Mouse (Mus musculus) left cerebral cortex, postnatal 25 days (tissue): Measurements from ENCODE around the gene Rex1bd. TPM values are rescaled to one million over a fixed set of nuclear protein-coding genes. Genes with fewer than 3 reads are reported as not detected.

Source experiments
- DNase-seq, 2 experiments: peaks; one replicate each; pipeline ENCODE4 v3.0.0; 2022; ENCODE audit warnings: low spot score in 2 of 2, mixed read lengths in 1 of 2
- intact Hi-C: fragments of 180-260 bp; cut with DNase I; formaldehyde crosslinking; loops from one replicate; pipeline ENCODE4 v1.15.1; 2025
- total RNA-seq, 2 experiments: library from RNA; stranded (reverse); gene quantifications; 2 replicates each; pipeline ENCODE4 v1.2.3; 2021

Gene Rex1bd
- total RNA-seq, 2 experiments from 2014 or later, result 104 TPM

DNA sequence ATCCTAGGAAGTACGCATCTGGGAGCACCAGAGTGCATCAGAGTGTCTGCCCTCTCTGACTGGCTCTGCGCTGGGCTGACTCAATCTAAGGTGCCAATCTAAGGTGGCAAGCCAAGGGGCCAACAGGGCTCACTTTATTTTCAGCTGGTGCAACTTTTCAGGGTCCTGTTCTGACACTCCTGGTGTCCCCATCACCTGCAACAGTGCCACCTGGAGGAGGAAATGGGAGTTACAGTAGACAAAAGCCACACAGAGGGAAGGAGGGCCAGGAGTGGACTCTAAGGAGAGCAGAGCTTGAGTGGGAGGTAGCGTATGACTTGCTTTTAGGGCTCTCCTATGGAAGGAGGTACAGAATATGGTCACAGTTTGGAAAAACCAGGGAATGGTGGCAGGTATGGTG lies 1.7 kb downstream of the Rex1bd start:
- intact Hi-C loops, result loop anchor here (5.0 kb wide), 1 partner anchor 153 kb away; the partner anchor contains the start of gene Upf1
- DNase-seq, result peak; percentile 77 to 87

DNA sequence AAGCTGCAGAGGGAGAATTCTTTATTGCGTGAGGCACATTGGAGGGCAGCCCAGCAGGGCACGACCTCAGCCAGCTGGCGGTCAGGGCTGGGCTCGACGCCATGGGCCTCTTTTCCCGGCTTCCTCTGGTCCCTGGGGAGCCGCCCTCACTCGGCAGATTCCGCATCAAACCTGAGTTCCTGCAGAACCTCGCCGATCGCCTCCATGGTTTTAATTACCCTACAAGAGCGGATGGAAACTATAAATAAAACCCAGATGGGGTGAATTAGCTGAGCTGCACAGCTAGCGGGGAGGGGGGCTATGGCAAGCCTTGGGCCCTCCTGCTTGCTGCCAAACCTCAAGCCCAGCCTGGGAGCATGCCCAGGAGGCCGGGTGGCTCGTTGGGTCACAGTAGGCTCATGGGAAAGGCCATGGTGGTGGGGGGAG lies 2.2 kb downstream of the Rex1bd start:
- DNase-seq, result peak; percentile 47
- intact Hi-C loops, result no loop called here

DNA sequence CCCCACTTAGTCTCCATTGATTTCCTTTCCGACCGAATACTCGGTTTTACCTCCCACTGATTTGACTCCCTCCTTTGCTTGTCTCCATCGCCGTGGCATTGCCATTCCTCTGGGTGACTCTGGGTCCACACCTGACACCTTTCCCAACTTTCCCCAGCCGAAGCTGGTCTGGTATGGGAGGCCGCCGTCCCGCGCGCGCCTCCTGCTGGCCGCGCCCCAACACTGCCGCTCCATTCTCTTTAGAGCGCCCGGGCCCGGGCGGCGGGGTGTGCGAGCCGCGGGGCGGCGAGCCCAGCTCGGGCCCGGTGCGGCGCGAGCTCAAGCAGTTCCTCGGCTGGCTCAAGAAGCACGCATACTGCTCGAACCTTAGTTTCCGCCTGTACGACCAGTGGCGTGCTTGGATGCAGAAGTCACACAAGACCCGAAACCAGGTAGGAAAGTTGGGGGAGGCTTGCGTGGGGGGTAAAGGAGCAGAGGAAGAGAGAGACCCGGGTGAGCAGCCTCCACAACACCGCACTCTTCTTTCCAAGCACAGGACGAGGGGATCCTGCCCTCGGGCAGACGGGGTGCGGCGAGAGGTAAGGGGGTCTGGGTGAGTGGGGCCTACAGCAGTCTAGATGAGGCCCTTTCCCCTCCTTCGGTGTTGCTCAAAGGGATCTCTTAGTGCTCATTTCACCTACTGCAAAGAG lies 3.3 kb downstream of the Rex1bd start:
- intact Hi-C loops, result loop anchor here (1.0 to 2.0 kb wide), 2 partner anchors 86 to 120 kb away; no protein-coding TSS in a partner anchor
- peak; percentile 55 to 63 for DNase-seq

DNA sequence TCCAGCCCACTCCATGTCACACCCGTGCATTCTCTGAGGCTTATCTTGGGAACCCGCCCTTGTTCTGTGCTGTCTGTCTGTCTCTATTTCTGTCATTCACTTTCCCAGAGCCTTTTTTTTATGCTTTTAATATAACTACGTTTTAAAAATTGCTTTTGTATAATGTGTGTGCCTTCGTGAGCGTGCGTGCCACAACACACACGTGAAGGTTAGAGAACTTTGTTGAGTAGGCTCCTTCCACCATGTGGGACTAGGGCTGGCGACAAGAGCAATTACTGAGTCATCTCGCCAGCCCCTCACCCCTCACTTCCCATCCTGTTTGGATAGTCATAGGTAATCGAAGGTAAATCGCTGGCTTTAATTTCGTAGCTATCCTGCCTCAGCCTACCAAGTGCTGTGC lies 4.0 kb downstream of the Rex1bd start:
- peak in 1 of 2 experiments; percentile 38 for DNase-seq
- intact Hi-C loops, result loop anchor here (2.0 kb wide), 1 partner anchor 86 kb away; no protein-coding TSS in a partner anchor

DNA sequence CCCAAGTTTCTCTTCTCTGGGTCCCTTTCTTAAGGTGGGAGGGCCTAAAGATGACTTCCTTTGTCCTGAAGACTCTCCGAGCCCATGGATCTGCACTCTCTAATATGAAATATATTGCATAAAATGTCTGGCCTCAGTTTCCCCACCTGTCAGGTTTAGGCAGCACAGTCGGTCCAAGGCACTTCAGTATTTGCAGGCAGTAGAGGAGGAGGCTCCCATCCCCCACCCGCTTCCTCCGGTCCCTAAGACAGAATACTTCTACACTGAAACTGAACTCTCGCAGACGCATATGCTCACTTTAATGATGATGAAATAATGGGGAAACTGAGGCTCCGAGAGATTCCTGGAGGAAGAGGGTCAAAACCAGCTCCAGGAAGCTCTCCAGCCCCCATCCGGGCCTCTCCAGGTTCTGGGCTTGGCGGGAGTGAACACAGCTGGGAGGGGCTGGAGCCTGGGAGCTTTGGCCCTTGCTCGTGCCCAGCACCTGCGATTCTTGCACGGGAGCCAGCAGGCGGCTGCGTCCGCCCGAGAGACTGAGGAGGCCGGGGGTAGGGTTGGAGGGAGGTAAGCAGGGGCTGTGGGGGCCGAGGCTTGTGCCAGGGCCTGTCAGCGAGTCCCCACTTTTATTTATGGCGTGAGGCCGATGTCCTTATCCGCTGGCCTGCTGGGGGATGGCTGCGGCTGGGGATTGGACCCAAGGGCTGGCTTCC lies 4.6 kb downstream of the Rex1bd start:
- intact Hi-C loops, result loop anchor here (2.0 kb wide), 1 partner anchor 85 kb away; no protein-coding TSS in a partner anchor
- DNase-seq, result no peak

DNA sequence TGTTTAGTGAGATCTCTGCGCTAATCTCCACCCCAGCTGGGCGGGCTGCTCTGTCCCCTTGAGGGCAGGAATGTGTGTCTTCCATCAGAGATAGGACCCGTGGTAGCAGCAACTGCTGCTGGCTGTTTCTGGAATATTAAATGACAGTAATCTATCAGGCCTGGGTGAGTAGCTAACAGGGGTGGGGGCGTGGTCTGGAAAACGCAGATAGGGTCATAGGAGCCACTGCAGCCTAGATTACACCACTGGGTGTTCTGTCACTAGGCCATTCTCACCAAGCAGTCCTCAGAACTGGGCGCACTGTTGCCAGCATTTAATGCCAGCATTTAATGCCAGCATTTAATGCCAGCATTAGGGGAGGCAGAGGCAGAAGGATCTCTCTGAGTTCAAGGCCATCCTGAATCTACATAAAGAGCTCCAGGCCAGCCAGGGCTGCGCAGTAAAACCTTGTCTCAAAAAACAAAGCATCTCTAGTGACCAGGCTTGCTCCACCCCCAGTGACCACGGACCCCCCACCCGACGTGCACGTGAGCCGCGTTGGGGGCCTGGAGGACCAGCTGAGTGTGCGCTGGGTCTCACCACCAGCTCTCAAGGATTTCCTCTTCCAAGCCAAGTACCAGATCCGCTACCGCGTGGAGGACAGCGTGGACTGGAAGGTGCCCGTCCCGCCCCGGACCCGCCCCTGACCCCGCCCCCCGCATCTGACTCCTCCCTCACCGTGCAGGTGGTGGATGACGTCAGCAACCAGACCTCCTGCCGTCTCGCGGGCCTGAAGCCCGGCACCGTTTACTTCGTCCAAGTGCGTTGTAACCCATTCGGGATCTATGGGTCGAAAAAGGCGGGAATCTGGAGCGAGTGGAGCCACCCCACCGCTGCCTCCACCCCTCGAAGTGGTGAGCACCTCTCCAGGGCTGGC lies 5.9 kb downstream of the Rex1bd start:
- no peak for DNase-seq
- intact Hi-C loops, result no loop called here

DNA sequence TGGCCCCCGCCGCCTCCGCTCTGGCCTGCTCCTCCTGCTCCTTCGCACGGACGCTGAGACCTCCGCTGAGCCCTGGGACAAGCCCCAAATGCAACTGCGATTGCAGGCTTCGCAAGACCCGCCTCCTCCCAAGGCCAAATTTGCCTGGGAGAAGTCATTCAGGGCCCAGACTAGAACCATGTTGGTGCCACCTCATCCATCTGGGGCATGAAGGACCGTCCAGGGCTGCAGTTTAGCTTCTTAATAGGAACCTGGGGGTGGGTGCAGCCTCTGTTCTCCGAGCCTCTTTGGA lies 10.8 kb downstream of the Rex1bd start:
- no peak for DNase-seq
- intact Hi-C loops, result no loop called here

DNA sequence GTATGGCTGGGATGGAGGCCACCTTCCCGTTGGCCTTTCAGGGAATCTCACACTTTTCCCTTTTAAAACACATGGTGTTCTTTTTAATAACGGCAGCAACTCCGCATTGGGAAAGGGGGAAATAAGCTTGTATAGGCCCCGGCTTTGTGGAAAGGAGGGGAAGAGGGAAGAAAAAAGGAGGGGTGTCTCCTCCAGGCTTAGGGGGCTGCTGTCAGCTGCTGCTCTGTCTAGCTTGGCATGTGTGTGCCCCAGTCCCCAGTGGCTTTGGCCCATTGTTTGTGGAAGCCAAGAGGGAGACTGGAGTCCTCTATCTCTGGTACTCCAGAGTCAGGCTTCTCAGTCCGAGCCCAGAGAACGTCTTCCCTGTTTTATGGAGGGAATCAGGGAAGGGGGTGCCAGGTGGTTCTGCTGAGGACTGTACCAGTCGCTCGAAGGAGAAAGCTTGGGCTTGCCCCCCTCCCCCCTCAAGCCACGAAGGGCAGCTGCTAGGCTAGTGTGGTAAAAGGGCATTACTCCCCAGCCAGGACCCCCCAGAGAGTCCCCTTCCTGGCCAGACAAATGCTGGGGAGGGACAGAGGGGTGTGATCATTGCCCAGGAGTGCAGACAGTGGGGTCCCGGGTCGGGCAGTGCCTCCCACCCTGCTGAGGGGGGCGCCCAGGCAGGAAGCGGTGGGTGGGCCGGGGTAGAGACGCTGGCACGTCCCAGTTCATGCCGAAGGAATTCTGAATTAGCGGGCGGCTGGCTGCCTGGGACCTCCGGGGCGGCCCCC lies 11.4 kb downstream of the Rex1bd start:
- intact Hi-C loops, result no loop called here
- no peak for DNase-seq

DNA sequence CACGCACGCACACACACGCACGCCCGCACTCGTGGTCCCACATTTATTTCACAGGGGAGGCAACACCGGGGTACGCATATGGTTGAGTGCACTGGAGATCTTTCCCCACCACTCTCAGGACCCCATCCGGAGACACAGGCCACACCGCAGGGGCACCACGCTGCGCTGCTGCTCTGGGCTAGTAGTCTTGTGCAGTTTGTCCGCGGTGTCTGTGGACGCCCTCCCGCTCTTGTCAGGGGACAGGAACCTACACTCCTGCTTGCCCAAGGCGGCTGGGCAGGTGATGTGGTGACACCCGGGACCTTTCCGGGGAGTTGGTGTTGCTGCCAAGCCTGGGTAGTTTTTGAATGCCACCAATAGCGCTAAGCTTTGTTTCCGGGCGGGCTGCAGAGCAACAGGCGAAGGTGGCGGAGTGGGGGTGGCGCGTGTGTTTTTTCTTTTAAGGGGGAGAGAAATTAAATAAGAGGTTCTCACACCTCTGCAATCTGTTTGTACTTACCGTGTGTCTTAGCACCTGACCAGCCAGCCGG lies 12.1 kb downstream of the Rex1bd start:
- intact Hi-C loops, result no loop called here
- no peak for DNase-seq

DNA sequence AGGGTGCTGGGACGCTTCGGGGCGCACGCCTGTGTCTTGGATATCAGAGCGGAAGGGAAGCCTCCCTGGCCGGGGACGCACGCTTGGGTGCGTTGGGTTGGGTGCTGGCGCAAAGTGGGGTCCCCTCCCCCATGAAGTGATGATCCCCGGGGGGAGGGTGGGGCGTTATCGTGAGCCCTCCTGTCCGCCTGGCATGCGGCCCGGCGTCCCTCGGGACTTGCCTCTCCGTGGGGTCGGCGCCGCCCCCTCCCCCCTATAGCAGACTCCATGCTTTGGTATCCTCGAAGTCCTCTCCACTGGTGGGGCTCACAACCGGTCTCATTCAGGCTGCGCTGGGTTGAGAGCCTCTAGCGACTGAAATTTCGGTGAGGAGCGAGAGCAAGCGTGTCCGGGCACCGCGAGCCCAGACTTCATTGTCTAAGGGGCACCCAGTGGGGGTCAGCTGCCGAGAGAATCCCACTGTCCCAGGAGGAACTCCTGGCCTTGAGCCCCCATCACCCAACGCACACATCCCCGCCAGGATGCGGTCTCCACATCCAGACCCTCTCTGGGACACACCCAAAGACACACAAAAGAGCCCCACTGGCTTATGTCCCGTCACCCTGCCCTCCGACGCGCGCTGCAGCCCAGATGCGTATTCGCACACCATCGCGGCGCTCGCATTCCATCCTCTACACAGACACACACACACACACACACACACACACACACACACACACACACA lies 12.7 kb downstream of the Rex1bd start:
- intact Hi-C loops, result no loop called here
- DNase-seq, result no peak

DNA sequence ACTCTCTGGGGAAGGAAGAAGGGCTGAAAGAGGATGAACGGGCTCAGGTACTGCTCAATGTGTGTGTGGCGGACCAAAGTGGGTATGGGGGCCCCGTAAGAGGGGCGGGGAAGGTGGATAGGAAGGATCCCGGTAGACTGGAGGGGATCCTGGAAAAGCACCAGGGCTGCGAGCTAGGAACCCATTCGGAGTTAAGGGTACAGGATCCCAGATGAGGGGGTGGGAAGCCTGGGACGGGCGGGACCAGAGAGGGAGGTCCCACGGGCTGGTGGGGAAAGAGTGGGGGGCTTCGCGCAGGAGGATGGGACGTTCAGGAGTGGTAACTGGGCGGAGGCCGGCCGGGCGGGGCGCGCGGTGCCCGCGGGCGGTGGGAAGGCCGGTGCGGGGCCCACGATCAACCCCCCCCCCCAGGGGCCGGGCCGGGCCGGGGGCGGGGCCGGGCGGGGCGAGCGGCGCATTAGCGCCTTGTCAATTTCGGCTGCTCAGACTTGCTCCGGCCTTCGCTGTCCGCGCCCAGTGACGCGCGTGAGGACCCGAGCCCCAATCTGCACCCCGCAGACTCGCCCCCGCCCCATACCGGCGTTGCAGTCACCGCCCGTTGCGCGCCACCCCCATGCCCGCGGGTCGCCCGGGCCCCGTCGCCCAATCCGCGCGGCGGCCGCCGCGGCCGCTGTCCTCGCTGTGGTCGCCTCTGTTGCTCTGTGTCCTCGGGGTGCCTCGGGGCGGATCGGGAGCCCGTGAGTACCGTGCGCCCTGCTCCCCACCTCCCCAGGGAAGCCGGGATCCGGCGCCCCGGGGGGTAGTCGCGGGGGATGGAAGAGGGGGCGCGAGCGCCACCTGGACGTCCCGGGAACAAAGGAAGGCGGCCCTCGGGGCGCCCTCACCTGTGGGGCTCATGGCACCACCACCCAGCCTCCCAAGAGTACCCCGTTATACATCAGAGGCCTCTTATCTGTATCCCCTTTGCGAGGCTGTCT lies 13.6 kb downstream of the Rex1bd start, which contains the start of gene Crlf1:
Gene Crlf1, plus strand, starts transcription at position 495 of the 977 bp plus-strand sequence.
- intact Hi-C loops, result no loop called here
- no peak for DNase-seq

DNA sequence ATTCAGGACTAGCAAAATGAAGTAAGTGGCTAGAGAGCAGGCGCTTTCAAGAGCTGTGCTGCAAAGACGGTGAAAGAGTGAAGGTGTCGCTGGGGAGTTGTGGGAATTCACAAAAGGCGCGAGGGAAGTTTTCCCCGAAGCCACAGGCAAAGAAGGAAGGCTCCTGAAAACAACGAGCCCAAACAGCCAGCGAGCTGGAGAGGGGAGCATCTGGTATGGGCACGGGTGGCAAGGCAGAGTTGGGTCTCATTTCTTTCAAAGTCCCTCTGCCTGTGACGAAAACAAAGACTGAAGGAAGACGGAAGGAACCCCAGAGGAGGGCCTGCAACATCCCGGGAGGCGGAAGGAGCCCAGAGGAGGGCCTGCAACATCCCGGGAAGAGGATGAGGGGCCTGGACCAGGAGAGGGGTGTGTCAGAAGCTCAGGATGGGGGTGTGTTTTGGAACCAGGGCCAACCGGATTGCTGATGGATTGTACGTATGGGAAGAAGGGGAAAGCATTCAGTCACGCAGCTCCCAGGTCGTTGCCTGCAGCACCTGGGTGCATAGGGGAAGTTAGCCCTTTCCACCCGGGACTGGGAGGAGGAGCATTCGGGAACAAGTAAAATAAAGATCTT lies 15.6 kb downstream of the Rex1bd start:
- intact Hi-C loops, result no loop called here
- no peak for DNase-seq

DNA sequence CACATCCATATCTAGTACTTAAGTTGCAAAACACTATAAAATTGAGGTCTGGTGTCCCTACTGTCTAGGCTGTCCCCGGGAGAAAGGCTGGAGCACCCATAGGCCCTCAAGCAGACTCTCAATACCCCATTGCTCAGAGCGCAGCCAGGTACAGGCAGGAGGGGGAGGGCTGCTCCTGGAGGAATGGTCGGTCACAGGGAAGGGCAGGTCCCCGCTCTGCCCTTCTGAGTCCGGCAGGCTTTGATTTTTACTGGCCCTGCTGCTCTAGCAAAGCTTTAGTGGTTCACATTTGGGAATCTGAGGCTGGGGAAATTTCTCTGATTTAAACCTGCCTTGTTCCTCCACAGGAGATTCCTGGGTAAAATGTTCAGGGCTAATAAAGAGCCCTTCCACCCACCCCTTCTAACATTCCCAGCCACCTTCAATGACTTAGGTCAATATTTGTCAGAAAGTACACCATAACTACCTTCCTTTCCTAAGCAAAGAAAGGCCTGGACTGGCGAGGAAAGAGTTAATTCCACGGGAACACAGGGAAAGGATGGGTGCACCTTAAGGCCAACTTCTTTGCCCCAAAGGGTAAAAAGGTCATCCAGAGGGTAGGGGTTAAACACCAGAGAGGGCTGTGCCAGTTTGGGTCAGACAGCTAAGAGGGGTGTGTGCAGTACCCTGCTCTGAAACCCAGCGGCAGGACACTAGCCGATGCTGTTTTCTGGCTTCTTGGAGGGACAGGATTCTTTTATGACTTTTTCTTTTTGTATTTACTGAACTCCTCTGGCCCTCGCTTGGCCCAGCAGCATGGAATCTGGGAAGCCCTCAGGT lies 16.3 kb downstream of the Rex1bd start:
- no peak for DNase-seq
- intact Hi-C loops, result no loop called here

DNA sequence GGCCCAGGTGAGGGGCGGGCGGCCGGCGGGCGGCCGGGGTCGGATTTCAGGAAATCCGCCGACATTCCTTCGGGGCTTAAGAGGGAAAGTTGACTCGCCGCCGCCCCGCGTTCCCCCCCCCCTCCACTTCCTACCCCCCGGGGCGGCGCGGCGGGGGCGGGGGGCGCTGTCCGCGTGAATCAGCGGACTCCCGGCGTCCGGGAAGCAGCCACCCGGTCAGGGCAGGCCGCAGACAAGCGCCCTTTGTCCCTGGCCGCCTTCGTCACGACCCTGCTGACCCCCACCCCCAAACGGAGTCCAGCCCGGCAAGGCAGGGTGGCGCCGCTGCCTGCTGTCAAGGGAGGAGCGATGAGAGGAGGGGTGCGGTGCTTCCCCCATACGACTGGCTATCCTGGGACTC lies 17.0 kb downstream of the Rex1bd start:
- DNase-seq, result no peak
- intact Hi-C loops, result loop anchor here (5.0 kb wide), 1 partner anchor 72 kb away; no protein-coding TSS in a partner anchor

DNA sequence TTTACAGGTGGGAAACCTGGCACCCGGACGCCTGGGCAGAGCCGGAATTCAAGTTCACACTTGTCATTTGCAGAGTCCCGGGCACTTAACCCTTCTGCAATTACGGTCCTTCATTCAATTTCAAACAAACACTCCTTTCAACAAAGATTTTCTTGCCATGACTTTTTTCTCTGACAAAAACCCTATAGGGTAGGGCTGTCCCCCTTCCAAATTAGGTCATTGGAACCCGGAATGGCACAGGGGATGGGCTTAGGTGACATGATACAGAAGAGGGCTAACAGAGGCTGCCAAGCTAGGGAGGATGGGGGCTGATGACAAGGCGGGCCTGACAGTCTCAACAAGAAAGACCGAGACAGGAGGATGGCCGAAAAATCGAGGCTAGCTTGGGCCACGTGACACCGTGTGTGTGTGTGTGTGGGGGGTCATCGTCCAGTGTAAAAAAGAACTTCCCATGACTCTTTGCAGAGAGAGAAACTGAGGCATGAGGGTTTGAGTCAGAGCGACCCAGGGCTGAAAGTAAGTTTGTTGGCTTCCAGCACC lies 17.6 kb downstream of the Rex1bd start:
- DNase-seq, result no peak
- intact Hi-C loops, result loop anchor here (5.0 kb wide), 1 partner anchor 72 kb away; no protein-coding TSS in a partner anchor
